24 mouse cellular contexts compared by ENCODE assay signal in the genomic region with DNA sequence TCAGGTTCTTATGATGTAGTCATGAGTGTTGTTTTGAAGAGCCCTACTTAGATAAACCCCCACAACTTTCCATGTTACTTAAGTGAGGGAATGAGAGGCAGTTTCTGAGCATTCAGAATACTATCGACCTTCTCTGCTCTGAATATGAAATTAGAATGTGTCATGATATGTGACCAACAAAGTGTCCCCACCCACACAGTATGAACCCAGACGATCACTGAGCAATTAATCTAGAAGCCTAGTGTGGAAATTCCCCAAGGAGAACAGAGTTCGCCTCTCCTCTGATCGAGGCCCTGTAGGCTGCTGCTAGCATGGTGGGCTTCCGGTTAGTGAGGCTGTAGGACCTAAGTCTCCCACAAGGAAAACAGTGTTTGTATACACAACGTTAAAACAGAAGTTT.
"Had no signal": no experiment of that assay in that cellular context is flagged by ENCODE, and none has a peak within 500 bp of the region (broad histone marks: within the 10 kb centered on the region; RNA-seq: fewer than 3 reads in every experiment).

No protein-coding gene starts in this region.

- H3K4me3 ChIP-seq: layer of hippocampus, adult 2 months; limb, embryonic 12.5 days; limb, embryonic 15.5 days; liver, embryonic 12.5 days; liver, embryonic 15.5 days; lung, embryonic 15.5 days; megakaryocyte, embryonic 14.5 days; midbrain, embryonic 10.5 days; midbrain, embryonic 13.5 days; myocyte; neural tube, embryonic 13.5 days had no signal

- H3K4me1 ChIP-seq: limb, embryonic 15.5 days; lung, embryonic 15.5 days; midbrain, embryonic 10.5 days; neural tube, embryonic 13.5 days had no signal

- DNase-seq: kidney, adult 8-10 months; kidney, postnatal 25 days; layer of hippocampus, adult 9-11 months; lung, adult 18-20 months; lung, postnatal 10 days; lung, postnatal 36 days; retina, postnatal 1 day; right cerebral cortex, postnatal 25 days; thymus, adult 2 months; thymus, postnatal 14 days; thymus, postnatal 4 days had no signal

- H3K27me3 ChIP-seq: limb, embryonic 12.5 days; limb, embryonic 15.5 days; liver, embryonic 12.5 days; liver, embryonic 15.5 days; lung, embryonic 15.5 days; megakaryocyte, embryonic 14.5 days; midbrain, embryonic 13.5 days; neural tube, embryonic 13.5 days had no signal

- ATAC-seq: liver, embryonic 12.5 days; midbrain, embryonic 13.5 days; midbrain, embryonic 16.5 days had no signal

- H3K9ac ChIP-seq: limb, embryonic 12.5 days; limb, embryonic 15.5 days; liver, embryonic 12.5 days; liver, embryonic 15.5 days; lung, embryonic 15.5 days; midbrain, embryonic 13.5 days; neural tube, embryonic 13.5 days had no signal

- H3K36me3 ChIP-seq: limb, embryonic 12.5 days; limb, embryonic 15.5 days; liver, embryonic 12.5 days; liver, embryonic 15.5 days; lung, embryonic 15.5 days; midbrain, embryonic 10.5 days; midbrain, embryonic 13.5 days; neural tube, embryonic 13.5 days had no signal

- H3K27ac ChIP-seq: layer of hippocampus, adult 2 months; limb, embryonic 12.5 days; limb, embryonic 15.5 days; liver, embryonic 12.5 days; liver, embryonic 15.5 days; lung, embryonic 15.5 days; midbrain, embryonic 10.5 days; midbrain, embryonic 13.5 days; neural tube, embryonic 13.5 days; stomach, postnatal 0 days had no signal
